Mouse (Mus musculus): ENCODE measurements around the gene Tbk1. TPM values are rescaled to one million over a fixed set of nuclear protein-coding genes. Genes with fewer than 3 reads are reported as not detected.

Gene Tbk1
- polyA plus RNA-seq, 1 experiment from 2014 or later, result 38.6 TPM

DNA sequence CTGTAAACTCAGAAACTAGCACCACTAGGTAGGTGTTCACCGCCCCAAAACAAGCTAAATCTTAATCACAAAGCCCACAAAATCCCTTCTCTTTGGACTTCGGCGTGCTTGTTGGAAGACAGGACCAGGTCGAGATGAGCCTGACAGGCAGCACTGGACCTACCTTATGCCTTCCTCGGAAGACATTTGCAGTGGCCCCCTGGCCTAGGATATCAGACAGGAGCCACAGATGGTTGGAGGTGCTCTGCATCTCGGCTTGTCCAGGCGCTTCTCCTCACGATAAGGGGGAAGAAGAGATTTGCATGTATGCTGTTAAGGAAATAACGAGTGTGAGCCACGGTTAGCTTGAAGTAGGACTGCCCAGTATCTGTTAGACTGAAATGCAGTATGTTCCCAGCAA is 2.6 kb downstream of the Tbk1 start:
- H3K9me3 ChIP-seq (ENCODE audit: control insufficient read depth, low read depth, low read length), result no peaks in the 10 kb centered on the region
- no peak overlapping the region for H3K9ac ChIP-seq (replicated peaks; ENCODE audit: low read depth, low read length)
- no peak for ATAC-seq (ENCODE audit: insufficient number of reproducible peaks, insufficient read depth, low FRiP score, low read depth)
- H3K4me2 ChIP-seq (replicated peaks; ENCODE audit: low read depth, low read length), result no peak overlapping the region
- H3K36me3 ChIP-seq (ENCODE audit: control insufficient read depth, insufficient read depth, low read length), result peaks cover 33% of the 10 kb centered on the region
- H3K27me3 ChIP-seq (ENCODE audit: control insufficient read depth, insufficient read depth, low read length), result no peaks in the 10 kb centered on the region
- H3K4me1 ChIP-seq (ENCODE audit: control insufficient read depth, insufficient read depth, low read length), result no peaks in the 10 kb centered on the region
- no peak overlapping the region for H3K27ac ChIP-seq (ENCODE audit: low read length)
- 95% methylated on average over 10 of the region's 10 CpGs for whole genome bisulfite sequencing
- H3K4me3 ChIP-seq (ENCODE audit: low read depth, low read length), result no peak overlapping the region

DNA sequence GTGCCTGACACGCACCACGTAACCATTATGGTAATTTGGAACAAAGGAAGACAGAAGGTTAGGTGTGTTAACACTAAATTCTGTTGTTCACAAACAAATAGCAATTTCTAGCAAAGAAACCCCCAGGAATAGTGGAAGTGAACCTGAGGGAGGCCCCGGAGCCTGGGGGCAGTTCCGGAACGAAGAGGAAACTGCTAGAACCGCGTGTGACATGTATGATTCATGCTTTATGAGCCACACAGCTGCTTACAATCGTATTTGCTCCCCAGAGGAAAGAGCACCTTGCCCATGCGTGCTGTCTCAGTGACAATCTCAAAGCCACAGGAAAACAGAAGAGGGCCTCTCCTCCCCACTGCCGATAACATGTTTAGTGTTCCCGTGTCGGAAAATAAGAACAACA is 3.6 kb downstream of the Tbk1 start:
- no peak overlapping the region for H3K4me2 ChIP-seq (replicated peaks; ENCODE audit: low read depth, low read length)
- peaks cover 37% of the 10 kb centered on the region for H3K36me3 ChIP-seq (ENCODE audit: control insufficient read depth, insufficient read depth, low read length)
- 92% methylated on average over 12 of the region's 12 CpGs for WGBS
- H3K27ac ChIP-seq (ENCODE audit: low read length), result no peak overlapping the region
- no peak for ATAC-seq (ENCODE audit: insufficient number of reproducible peaks, insufficient read depth, low FRiP score, low read depth)
- no peak overlapping the region for H3K9ac ChIP-seq (replicated peaks; ENCODE audit: low read depth, low read length)
- H3K27me3 ChIP-seq (ENCODE audit: control insufficient read depth, insufficient read depth, low read length), result no peaks in the 10 kb centered on the region
- H3K9me3 ChIP-seq (ENCODE audit: control insufficient read depth, low read depth, low read length), result no peaks in the 10 kb centered on the region
- H3K4me3 ChIP-seq (ENCODE audit: low read depth, low read length), result no peak overlapping the region
- no peaks in the 10 kb centered on the region for H3K4me1 ChIP-seq (ENCODE audit: control insufficient read depth, insufficient read depth, low read length)

DNA sequence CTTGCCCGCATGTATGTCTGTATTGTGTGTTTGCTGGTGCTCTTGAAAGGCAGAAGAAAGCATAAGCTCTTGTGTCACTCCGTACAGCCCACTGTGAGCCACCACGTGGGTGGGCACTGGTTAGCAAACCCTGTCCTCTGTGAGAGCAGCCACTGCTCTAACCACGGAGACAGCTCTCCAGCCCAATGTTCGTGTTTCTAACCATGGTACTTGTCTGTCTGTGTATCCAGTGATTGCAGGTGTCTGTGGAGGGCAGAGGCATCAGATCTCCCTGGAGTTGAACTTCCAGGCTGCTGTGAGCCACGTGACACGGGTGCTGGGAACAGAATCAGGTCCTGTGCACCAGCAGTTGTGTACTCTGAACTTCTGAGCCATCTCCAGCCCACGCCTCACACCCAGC is 4.3 kb downstream of the Tbk1 start:
- Histone ChIP-seq H3K9me3 (ENCODE audit: control insufficient read depth, low read depth, low read length) (no peaks in the 10 kb centered on the region), H3K27me3 (ENCODE audit: control insufficient read depth, insufficient read depth, low read length) (no peaks in the 10 kb centered on the region), H3K4me3 (ENCODE audit: low read depth, low read length) (no peak overlapping the region), H3K9ac (replicated peaks; ENCODE audit: low read depth, low read length) (no peak overlapping the region), H3K4me1 (ENCODE audit: control insufficient read depth, insufficient read depth, low read length) (no peaks in the 10 kb centered on the region), H3K4me2 (replicated peaks; ENCODE audit: low read depth, low read length) (no peak overlapping the region), H3K36me3 (ENCODE audit: control insufficient read depth, insufficient read depth, low read length) (peaks cover 37% of the 10 kb centered on the region), H3K27ac (ENCODE audit: low read length) (no peak overlapping the region)
- ATAC-seq (ENCODE audit: insufficient number of reproducible peaks, insufficient read depth, low FRiP score, low read depth), result no peak
- 95% methylated on average over 8 of the region's 8 CpGs for WGBS

DNA sequence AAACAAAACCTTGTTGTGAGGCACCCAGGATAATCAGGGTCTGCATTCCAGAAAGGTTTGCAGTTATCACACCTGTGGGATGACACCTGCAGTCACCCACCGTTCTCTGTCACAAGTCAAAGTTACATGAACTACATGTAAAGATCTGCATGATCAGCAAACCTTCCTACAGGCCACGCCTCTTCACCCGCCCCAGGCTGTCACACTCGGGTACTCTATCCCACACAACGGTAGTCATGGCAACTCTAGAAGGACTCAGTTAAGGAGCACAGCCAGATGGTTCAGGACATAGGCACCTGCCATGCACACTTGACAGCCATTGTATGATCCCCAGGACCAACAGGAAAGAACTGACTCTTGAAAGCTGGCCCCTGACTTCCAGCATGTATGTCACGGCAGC is 5.2 kb downstream of the Tbk1 start:
- Histone ChIP-seq H3K9ac (replicated peaks; ENCODE audit: low read depth, low read length) (no peak overlapping the region), H3K4me2 (replicated peaks; ENCODE audit: low read depth, low read length) (no peak overlapping the region), H3K9me3 (ENCODE audit: control insufficient read depth, low read depth, low read length) (no peaks in the 10 kb centered on the region), H3K4me3 (ENCODE audit: low read depth, low read length) (no peak overlapping the region), H3K36me3 (ENCODE audit: control insufficient read depth, insufficient read depth, low read length) (peaks cover 37% of the 10 kb centered on the region), H3K27me3 (ENCODE audit: control insufficient read depth, insufficient read depth, low read length) (no peaks in the 10 kb centered on the region), H3K27ac (ENCODE audit: low read length) (no peak overlapping the region), H3K4me1 (ENCODE audit: control insufficient read depth, insufficient read depth, low read length) (no peaks in the 10 kb centered on the region)
- 83% methylated on average over 6 of the region's 6 CpGs for WGBS
- ATAC-seq (ENCODE audit: insufficient number of reproducible peaks, insufficient read depth, low FRiP score, low read depth), result no peak

DNA sequence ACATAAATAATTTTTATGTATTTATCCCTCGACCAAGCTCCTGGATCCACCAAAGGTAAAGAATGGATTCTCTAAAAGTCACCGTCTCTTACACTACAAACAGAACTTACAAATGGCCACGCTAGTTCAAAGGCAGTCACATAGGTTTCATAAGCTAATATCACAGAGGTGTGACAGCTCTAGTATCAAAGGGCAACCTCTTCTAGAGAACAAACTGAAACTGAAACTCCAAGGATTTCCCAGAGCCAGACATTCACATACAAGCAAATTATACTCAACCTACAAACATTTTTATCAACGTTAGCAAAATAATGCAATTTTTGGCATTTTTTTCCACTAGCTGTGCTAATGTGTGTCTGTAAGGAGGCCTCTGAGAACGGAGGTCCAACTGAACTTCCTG is 6.2 kb downstream of the Tbk1 start:
- Histone ChIP-seq H3K9ac (replicated peaks; ENCODE audit: low read depth, low read length) (no peak overlapping the region), H3K27me3 (ENCODE audit: control insufficient read depth, insufficient read depth, low read length) (no peaks in the 10 kb centered on the region), H3K9me3 (ENCODE audit: control insufficient read depth, low read depth, low read length) (no peaks in the 10 kb centered on the region), H3K27ac (ENCODE audit: low read length) (no peak overlapping the region), H3K4me3 (ENCODE audit: low read depth, low read length) (no peak overlapping the region), H3K4me1 (ENCODE audit: control insufficient read depth, insufficient read depth, low read length) (no peaks in the 10 kb centered on the region), H3K4me2 (replicated peaks; ENCODE audit: low read depth, low read length) (no peak overlapping the region), H3K36me3 (ENCODE audit: control insufficient read depth, insufficient read depth, low read length) (peaks cover 47% of the 10 kb centered on the region)
- 97% methylated on average over 5 of the region's 5 CpGs for WGBS
- ATAC-seq (ENCODE audit: insufficient number of reproducible peaks, insufficient read depth, low FRiP score, low read depth), result no peak

DNA sequence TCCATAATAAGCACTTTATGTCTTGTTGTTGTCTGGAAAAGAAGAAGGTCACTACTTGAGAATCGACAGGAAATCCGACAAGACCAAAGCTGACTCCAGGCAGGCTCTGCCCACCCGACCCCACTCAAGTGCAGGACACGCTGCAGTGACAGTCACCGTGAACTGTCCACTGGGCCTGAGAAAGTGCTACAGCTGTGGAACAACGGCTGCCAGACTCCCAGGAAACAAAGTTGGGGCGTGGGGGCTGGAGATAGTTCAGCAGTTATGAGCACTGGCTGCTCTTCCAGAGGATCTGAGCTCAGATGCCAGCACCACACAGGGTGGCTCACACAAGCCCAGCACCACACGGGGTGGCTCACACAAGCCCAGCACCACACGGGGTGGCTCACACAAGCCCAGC is 10.2 kb downstream of the Tbk1 start:
- Histone ChIP-seq H3K9ac (replicated peaks; ENCODE audit: low read depth, low read length) (no peak overlapping the region), H3K4me2 (replicated peaks; ENCODE audit: low read depth, low read length) (no peak overlapping the region), H3K27me3 (ENCODE audit: control insufficient read depth, insufficient read depth, low read length) (no peaks in the 10 kb centered on the region), H3K4me1 (ENCODE audit: control insufficient read depth, insufficient read depth, low read length) (no peaks in the 10 kb centered on the region), H3K4me3 (ENCODE audit: low read depth, low read length) (no peak overlapping the region), H3K9me3 (ENCODE audit: control insufficient read depth, low read depth, low read length) (no peaks in the 10 kb centered on the region), H3K27ac (ENCODE audit: low read length) (no peak overlapping the region), H3K36me3 (ENCODE audit: control insufficient read depth, insufficient read depth, low read length) (peaks cover 41% of the 10 kb centered on the region)
- no peak for ATAC-seq (ENCODE audit: insufficient number of reproducible peaks, insufficient read depth, low FRiP score, low read depth)
- WGBS, result 85% methylated on average over 8 of the region's 9 CpGs

DNA sequence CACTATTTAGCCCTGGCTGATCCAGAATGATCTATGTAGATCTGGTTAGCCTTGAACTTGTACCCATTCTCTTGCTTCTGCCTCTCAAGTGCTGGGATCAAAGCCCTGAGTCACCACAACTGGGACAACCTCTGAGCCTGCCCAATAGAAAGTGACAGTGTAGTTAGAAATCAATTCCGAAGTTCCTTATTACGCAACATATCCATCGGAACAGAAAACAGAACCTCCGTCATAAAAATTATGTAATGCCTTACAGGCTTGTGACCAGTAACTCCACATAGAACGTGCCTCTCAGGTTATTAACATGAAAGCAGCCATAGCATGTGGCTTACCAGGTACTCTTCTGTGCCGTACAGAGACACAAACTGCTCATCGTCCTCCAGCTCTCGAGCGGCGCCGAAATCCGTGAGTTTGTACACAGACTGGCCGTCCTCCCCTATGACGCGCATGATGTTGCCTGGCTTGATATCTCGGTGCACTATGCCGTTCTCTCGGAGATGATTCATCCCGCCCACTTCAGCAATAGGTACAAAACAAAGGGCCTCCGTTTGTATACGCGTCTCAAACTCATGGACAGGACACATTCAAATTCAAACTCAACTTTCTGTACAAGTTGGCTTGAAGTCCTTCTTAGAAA is 15.0 kb downstream of the Tbk1 start:
- H3K9ac ChIP-seq (replicated peaks; ENCODE audit: low read depth, low read length), result no peak overlapping the region
- H3K4me2 ChIP-seq (replicated peaks; ENCODE audit: low read depth, low read length), result no peak overlapping the region
- WGBS, result 96% methylated on average over 22 of the region's 22 CpGs
- no peaks in the 10 kb centered on the region for H3K27me3 ChIP-seq (ENCODE audit: control insufficient read depth, insufficient read depth, low read length)
- no peaks in the 10 kb centered on the region for H3K4me1 ChIP-seq (ENCODE audit: control insufficient read depth, insufficient read depth, low read length)
- H3K36me3 ChIP-seq (ENCODE audit: control insufficient read depth, insufficient read depth, low read length), result peaks cover 41% of the 10 kb centered on the region
- no peaks in the 10 kb centered on the region for H3K9me3 ChIP-seq (ENCODE audit: control insufficient read depth, low read depth, low read length)
- no peak overlapping the region for H3K27ac ChIP-seq (ENCODE audit: low read length)
- H3K4me3 ChIP-seq (ENCODE audit: low read depth, low read length), result no peak overlapping the region
- no peak for ATAC-seq (ENCODE audit: insufficient number of reproducible peaks, insufficient read depth, low FRiP score, low read depth)

DNA sequence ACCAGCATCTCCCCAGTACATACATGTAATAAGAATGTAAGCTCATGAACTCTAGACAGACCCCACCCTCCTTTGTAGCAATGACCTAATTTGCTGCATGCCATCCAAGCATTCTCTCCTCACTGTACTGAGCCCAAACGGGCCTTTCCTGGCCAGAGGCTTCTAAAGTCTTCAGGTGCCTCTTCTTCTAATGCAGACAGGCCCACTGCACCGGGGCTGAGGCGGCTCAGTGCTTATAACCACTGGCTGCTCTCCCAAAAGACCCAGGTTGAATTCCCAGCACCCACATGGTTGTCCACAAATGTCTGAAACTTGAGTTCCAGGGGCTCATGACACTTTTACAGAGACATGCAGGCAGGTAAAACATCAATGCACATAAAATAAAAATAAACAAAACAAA is 15.6 kb downstream of the Tbk1 start:
- peaks cover 37% of the 10 kb centered on the region for H3K36me3 ChIP-seq (ENCODE audit: control insufficient read depth, insufficient read depth, low read length)
- no peak overlapping the region for H3K27ac ChIP-seq (ENCODE audit: low read length)
- no peaks in the 10 kb centered on the region for H3K4me1 ChIP-seq (ENCODE audit: control insufficient read depth, insufficient read depth, low read length)
- H3K4me2 ChIP-seq (replicated peaks; ENCODE audit: low read depth, low read length), result no peak overlapping the region
- ATAC-seq (ENCODE audit: insufficient number of reproducible peaks, insufficient read depth, low FRiP score, low read depth), result no peak
- H3K4me3 ChIP-seq (ENCODE audit: low read depth, low read length), result no peak overlapping the region
- H3K27me3 ChIP-seq (ENCODE audit: control insufficient read depth, insufficient read depth, low read length), result no peaks in the 10 kb centered on the region
- no peak overlapping the region for H3K9ac ChIP-seq (replicated peaks; ENCODE audit: low read depth, low read length)
- 96% methylated on average over 3 of the region's 3 CpGs for WGBS
- H3K9me3 ChIP-seq (ENCODE audit: control insufficient read depth, low read depth, low read length), result no peaks in the 10 kb centered on the region

DNA sequence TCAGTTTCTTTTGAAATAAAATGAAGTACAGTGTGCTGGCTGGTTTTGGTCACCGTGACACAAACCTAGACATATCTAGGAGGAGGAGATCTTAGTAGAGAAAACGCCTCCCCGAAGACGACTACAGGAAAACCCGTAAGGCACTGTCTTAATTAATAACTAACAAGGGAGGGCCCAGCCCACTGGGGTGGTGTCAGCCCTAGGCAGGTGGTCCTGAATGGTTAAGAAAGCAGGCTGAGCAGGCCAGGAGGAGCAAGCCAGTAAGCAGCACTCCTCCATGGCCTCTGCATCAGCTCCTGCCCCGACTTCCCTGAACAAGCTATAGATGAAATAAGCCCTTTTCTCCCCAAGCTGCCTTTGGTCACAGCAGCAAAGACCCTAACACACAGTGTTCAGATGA is 16.8 kb downstream of the Tbk1 start:
- Histone ChIP-seq H3K9ac (replicated peaks; ENCODE audit: low read depth, low read length) (no peak overlapping the region), H3K4me1 (ENCODE audit: control insufficient read depth, insufficient read depth, low read length) (no peaks in the 10 kb centered on the region), H3K9me3 (ENCODE audit: control insufficient read depth, low read depth, low read length) (no peaks in the 10 kb centered on the region), H3K4me3 (ENCODE audit: low read depth, low read length) (no peak overlapping the region), H3K36me3 (ENCODE audit: control insufficient read depth, insufficient read depth, low read length) (peaks cover 33% of the 10 kb centered on the region), H3K27ac (ENCODE audit: low read length) (no peak overlapping the region), H3K27me3 (ENCODE audit: control insufficient read depth, insufficient read depth, low read length) (no peaks in the 10 kb centered on the region), H3K4me2 (replicated peaks; ENCODE audit: low read depth, low read length) (no peak overlapping the region)
- no peak for ATAC-seq (ENCODE audit: insufficient number of reproducible peaks, insufficient read depth, low FRiP score, low read depth)
- 68% methylated on average over 6 of the region's 6 CpGs for whole genome bisulfite sequencing
